Mouse (Mus musculus) neural tube, embryonic 11.5 days (tissue): ENCODE results near the gene Lhx2. TPM values are rescaled to one million over a fixed set of nuclear protein-coding genes. Genes with fewer than 3 reads are reported as not detected.

Experiments used
- ATAC-seq: fragments of 200-750 bp; cut with Nextera tagmentation; 2 replicates; pipeline ENCODE4 v1.8.0; 2017; ENCODE audit warnings: moderate number of reproducible peaks, mild to moderate bottlenecking, moderate TSS enrichment, moderate library complexity; ENCODE audit not compliant: insufficient read depth, low FRiP score, low TSS enrichment
- DNase-seq: peaks from one replicate; pipeline ENCODE4 v3.0.0-alpha.2; 2015; ENCODE audit warnings: low spot score
- H3K27ac ChIP-seq: fragments of 300-500 bp; sonication (generic); 2 replicates; pipeline ENCODE4 v1.5.1; 2014; ENCODE audit warnings: low read depth, mild to moderate bottlenecking, low read length
- H3K27me3 ChIP-seq: fragments of 300-500 bp; sonication (generic); 2 replicates; pipeline ENCODE4 v1.6.1; 2014; ENCODE audit warnings: mild to moderate bottlenecking, low read length, mixed read lengths; ENCODE audit not compliant: control insufficient read depth, insufficient read depth
- H3K36me3 ChIP-seq: fragments of 300-500 bp; sonication (generic); 2 replicates; pipeline ENCODE4 v1.6.1; 2014; ENCODE audit warnings: mild to moderate bottlenecking, low read length, moderate library complexity, mixed read lengths; ENCODE audit not compliant: control insufficient read depth, insufficient read depth
- H3K4me1 ChIP-seq: fragments of 300-500 bp; sonication (generic); 2 replicates; pipeline ENCODE4 v1.6.1; 2014; ENCODE audit warnings: low read length, mixed read lengths; ENCODE audit not compliant: control insufficient read depth, insufficient read depth
- H3K4me2 ChIP-seq: fragments of 300-500 bp; sonication (generic); 2 replicates; pipeline ENCODE4 v1.6.1; 2014; ENCODE audit warnings: low read depth, mild to moderate bottlenecking, moderate library complexity
- H3K4me3 ChIP-seq: fragments of 300-500 bp; sonication (generic); 2 replicates; pipeline ENCODE4 v1.5.1; 2014; ENCODE audit warnings: low read depth, low read length
- H3K9ac ChIP-seq: fragments of 300-500 bp; sonication (generic); 2 replicates; pipeline ENCODE4 v1.6.1; 2014; ENCODE audit warnings: mild to moderate bottlenecking, low read length
- H3K9me3 ChIP-seq: fragments of 300-500 bp; sonication (generic); 2 replicates; pipeline ENCODE4 v1.6.1; 2016; ENCODE audit warnings: low read length; ENCODE audit not compliant: control insufficient read depth
- WGBS: fragments of 180-500 bp; shearing (Covaris S2); extraction: QIAGEN DNeasy Blood & Tissue Kit; methylation state at CpG from one replicate; pipeline ENCODE4 v1.1.7; 2014; 5-methylcytosine and 5-hydroxymethylcytosine counted together
- polyA plus RNA-seq: library from polyadenylated mRNA; unstranded; fragments of >200 nt; fragmentation: Nextera tagmentation; extraction: Ambion mirVana; gene quantifications from 2 replicates; pipeline ENCODE4 v1.2.1, GENCODE M21; 2014

The Lhx2 gene
- polyA plus RNA-seq, 1 experiment from 2014 or later, result 8.7 TPM

- ATAC-seq, result no peak
- no peak overlapping the region for H3K4me3 ChIP-seq
- WGBS, result under 1% methylated on average over 10 of the region's 10 CpGs
Observed at GRCm38 (mm10) chr2:38340626-38341200, 1.6 kb downstream of the Lhx2 start.

GRCm38 (mm10) chr2:38343573-38343972, 4.5 kb downstream of the Lhx2 start:
- Histone ChIP-seq H3K9ac (no peak overlapping the region), H3K36me3 (no peaks in the 10 kb centered on the region), H3K4me2 (no peak overlapping the region), H3K4me1 (peaks cover 8% of the 10 kb centered on the region), H3K4me3 (no peak overlapping the region), H3K9me3 (no peaks in the 10 kb centered on the region), H3K27ac (no peak overlapping the region), H3K27me3 (peaks cover 99% of the 10 kb centered on the region)
- 7% methylated on average over 1 of the region's 1 CpGs for WGBS
- DNase-seq, result no peak
- ATAC-seq, result no peak

More at GRCm38 (mm10) chr2:38340626-38341200, 1.6 kb downstream of the Lhx2 start:
- no peaks in the 10 kb centered on the region for H3K36me3 ChIP-seq
- H3K27ac ChIP-seq, result no peak overlapping the region
- H3K9me3 ChIP-seq, result no peaks in the 10 kb centered on the region
- H3K4me1 ChIP-seq, result peaks cover 10% of the 10 kb centered on the region
- H3K9ac ChIP-seq, result no peak overlapping the region
- peak; percentile 29 for DNase-seq
- H3K27me3 ChIP-seq, result peaks cover 99% of the 10 kb centered on the region
- no peak overlapping the region for H3K4me2 ChIP-seq

DNA sequence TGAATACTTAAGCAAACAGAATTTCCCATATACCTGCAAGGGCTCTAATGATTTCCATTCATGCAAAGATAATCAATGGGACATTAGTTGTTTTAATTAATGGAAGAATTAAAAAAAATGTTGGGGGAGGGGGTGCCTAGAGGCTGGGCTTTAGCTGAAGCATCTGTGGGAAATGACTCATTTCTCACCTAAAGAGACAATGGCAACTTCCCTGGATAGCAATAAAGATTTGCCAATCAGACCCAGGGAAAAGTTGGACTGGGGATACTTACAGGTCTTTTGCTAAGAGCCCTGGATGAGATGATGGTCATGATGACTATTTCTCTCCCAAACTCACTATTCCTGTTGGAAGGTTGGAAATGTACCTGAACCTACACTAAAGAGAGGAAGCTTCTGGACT, 5.6 kb downstream of the Lhx2 start:
- no peak overlapping the region for H3K9ac ChIP-seq
- no peaks in the 10 kb centered on the region for H3K9me3 ChIP-seq
- no peak overlapping the region for H3K27ac ChIP-seq
- H3K27me3 ChIP-seq, result peaks cover 99% of the 10 kb centered on the region
- H3K4me2 ChIP-seq, result no peak overlapping the region
- ATAC-seq (no peak), DNase-seq (no peak)
- H3K4me1 ChIP-seq, result peaks cover under 1% of the 10 kb centered on the region; the same call in 1 of the 2 replicates
- no peaks in the 10 kb centered on the region for H3K36me3 ChIP-seq
- H3K4me3 ChIP-seq, result no peak overlapping the region

- under 1% methylated on average over 6 of the region's 6 CpGs for WGBS
- Histone ChIP-seq H3K9me3 (no peaks in the 10 kb centered on the region), H3K4me1 (peaks cover 7% of the 10 kb centered on the region), H3K9ac (no peak overlapping the region), H3K27me3 (peaks cover 100% of the 10 kb centered on the region), H3K4me2 (no peak overlapping the region), H3K4me3 (no peak overlapping the region), H3K27ac (no peak overlapping the region), H3K36me3 (no peaks in the 10 kb centered on the region)
- DNase-seq (no peak), ATAC-seq (no peak)
Observed at GRCm38 (mm10) chr2:38346417-38346816, 7.3 kb downstream of the Lhx2 start.

- Histone ChIP-seq H3K4me2 (peak overlapping the region; percentile 44; the same call in 1 of the 2 replicates), H3K4me3 (peak overlapping the region; percentile 20; the same call in 1 of the 2 replicates), H3K27ac (no peak overlapping the region), H3K27me3 (peaks cover 100% of the 10 kb centered on the region), H3K9ac (no peak overlapping the region), H3K4me1 (peaks cover 10% of the 10 kb centered on the region), H3K36me3 (no peaks in the 10 kb centered on the region), H3K9me3 (no peaks in the 10 kb centered on the region)
- WGBS, result under 1% methylated on average over 15 of the region's 15 CpGs
- DNase-seq (peak; percentile 50), ATAC-seq (no peak)
Observed at GRCm38 (mm10) chr2:38346881-38347764, 8.0 kb downstream of the Lhx2 start.

DNA sequence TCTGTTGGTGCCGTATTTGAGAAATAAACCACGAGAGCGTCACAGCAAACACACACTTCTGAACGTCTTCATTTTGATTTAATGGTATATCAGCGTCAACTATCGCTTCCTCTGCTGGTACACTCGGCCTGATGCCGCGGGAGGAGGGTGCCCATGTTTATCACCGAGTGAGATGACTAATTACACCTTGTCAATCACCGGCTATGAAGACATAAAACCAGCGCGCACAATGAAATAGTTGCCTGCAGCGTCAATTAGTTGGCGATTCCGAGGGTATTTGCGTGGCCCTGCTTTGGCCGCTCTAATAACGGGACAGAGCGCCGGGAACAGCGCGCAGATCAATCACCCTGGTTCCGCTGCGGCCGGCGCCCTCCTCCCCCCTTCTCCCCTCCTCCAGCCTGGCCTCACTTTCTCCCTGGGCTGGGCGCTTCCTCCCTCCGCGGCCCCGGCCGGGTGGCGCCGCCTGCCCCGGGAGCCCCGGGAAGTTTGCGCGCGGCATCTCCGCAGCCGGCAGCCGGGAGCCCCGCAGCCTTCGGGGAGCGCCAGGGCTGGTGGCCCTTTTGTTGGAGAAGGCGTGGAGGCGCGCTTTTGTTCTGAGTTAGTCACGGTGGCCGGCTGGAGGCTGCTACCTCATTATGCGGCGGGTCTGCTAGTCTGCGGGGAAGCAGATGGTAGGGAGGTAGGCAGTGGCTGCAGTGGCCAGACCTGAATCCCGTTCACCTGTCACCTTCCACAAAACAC, 8.9 kb downstream of the Lhx2 start:
- peaks cover 10% of the 10 kb centered on the region for H3K4me1 ChIP-seq
- peak overlapping the region; percentile 27; the same call in 1 of the 2 replicates for H3K9ac ChIP-seq
- H3K4me2 ChIP-seq, result peak overlapping the region; percentile 44
- DNase-seq (peak; percentile 75), ATAC-seq (peak; percentile 78)
- H3K4me3 ChIP-seq, result peak overlapping the region; percentile 20
- peaks cover 100% of the 10 kb centered on the region for H3K27me3 ChIP-seq
- no peak overlapping the region for H3K27ac ChIP-seq
- WGBS, result under 1% methylated on average over 54 of the region's 54 CpGs
- H3K36me3 ChIP-seq, result no peaks in the 10 kb centered on the region
- no peaks in the 10 kb centered on the region for H3K9me3 ChIP-seq

GRCm38 (mm10) chr2:38348660-38349420, 9.8 kb downstream of the Lhx2 start:
- Histone ChIP-seq H3K9me3 (no peaks in the 10 kb centered on the region), H3K27me3 (peaks cover 100% of the 10 kb centered on the region), H3K4me1 (peaks cover 10% of the 10 kb centered on the region), H3K9ac (no peak overlapping the region), H3K4me3 (no peak overlapping the region), H3K36me3 (no peaks in the 10 kb centered on the region), H3K27ac (no peak overlapping the region), H3K4me2 (no peak overlapping the region; the same call in 1 of the 2 replicates)
- 0 out of 2 replicates have a peak, but pooled peaks have one; percentile 2 for ATAC-seq
- no peak for DNase-seq
- WGBS, result under 1% methylated on average over 19 of the region's 19 CpGs
